Mouse (Mus musculus) liver, embryonic 14.5 days (tissue): ENCODE measurements at regions not wholly inside any gene's neighbourhood (a gene's known extent, or its start where the extent isn't known, plus 50 kb on each side); places are given as distances from the start of the nearest gene placed in this dataset.

Source experiments
- CTCF ChIP-seq: IDR thresholded peaks from 2 replicates; pipeline ENCODE4 v1.5.1; 2016; ENCODE audit warnings: antibody characterized with exemption, low read depth, control low read depth
- EP300 ChIP-seq: IDR thresholded peaks from 2 replicates; pipeline ENCODE4 v1.6.1; 2016; ENCODE audit warnings: antibody characterized with exemption, low read depth

DNA sequence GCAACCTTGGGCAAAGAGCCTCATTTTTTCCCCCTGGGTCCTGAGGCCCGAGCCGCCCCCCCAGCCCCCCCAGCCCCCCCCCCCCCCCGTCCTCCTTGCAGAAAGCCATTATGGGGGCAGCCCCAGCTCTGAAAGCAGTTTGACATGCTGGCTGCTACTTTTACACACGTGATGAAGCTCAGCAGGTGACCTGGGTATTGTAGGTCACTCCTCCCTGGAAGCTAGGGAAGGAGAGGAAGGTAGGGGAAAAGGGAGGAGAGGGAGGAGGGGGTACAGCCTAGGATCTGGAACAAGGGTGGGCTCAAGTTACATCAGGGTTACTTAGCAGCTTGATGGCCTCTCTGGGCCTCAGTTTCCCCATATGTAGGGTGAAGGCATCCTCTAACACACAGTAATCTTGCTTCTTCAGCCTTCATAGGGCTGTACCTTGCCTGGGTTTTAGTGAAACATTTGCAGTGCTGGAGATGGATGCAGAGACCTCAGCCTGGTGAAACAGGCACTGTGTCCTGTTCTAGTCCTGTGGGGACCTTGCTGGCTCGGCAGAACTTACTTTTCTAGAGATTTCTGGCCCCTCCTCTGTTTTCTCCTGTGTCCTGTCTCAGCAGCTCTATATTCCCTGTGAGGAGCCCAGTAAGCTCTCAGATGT lies 138.3 kb downstream of the Mn1 start:
- TF ChIP-seq CTCF (no peak), EP300 (no peak)
